Mouse (Mus musculus): Measurements from ENCODE around the gene Mkrn2.
"Not testable (repeated sequence)": the region's sequence is repeated elsewhere in the genome, so short reads cannot be mapped to it uniquely, and the experiment has no call there.

Mkrn2 gene

GRCm38 (mm10) chr6:115609121-115609520, 7.4 kb downstream of the Mkrn2 start:
- peak in 1 of 2 experiments; percentile 52 for DNase-seq

GRCm38 (mm10) chr6:115610301-115610700, 8.6 kb downstream of the Mkrn2 start:
- DNase-seq = no peak

- DNase-seq = no peak
Observed at GRCm38 (mm10) chr6:115613793-115614192, 12.1 kb downstream of the Mkrn2 start.

GRCm38 (mm10) chr6:115615983-115616382, 14.3 kb downstream of the Mkrn2 start:
- DNase-seq = no peak

GRCm38 (mm10) chr6:115619818-115620217, 18.1 kb downstream of the Mkrn2 start:
- peak; percentile 52 to 66 for DNase-seq

- DNase-seq = no peak
Observed at GRCm38 (mm10) chr6:115620942-115621341, 19.2 kb downstream of the Mkrn2 start.

GRCm38 (mm10) chr6:115626121-115626520, 24.4 kb downstream of the Mkrn2 start:
- DNase-seq = no peak

- DNase-seq = peak; percentile 49 to 77
Observed at GRCm38 (mm10) chr6:115631056-115631795, 29.5 kb downstream of the Mkrn2 start.

GRCm38 (mm10) chr6:115634015-115634414, 32.3 kb downstream of the Mkrn2 start:
- no peak for DNase-seq

- DNase-seq = not testable (repeated sequence)
Observed at GRCm38 (mm10) chr6:115638188-115638587, 36.5 kb downstream of the Mkrn2 start.

- DNase-seq = no peak
Observed at GRCm38 (mm10) chr6:115643315-115643714, 41.6 kb downstream of the Mkrn2 start.

- no peak for DNase-seq
Observed at GRCm38 (mm10) chr6:115649792-115650365, 48.2 kb downstream of the Mkrn2 start.

GRCm38 (mm10) chr6:115650476-115651427, 49.0 kb downstream of the Mkrn2 start:
- DNase-seq = peak in 1 of 2 experiments; percentile 37

GRCm38 (mm10) chr6:115651719-115652118, 50.0 kb downstream of the Mkrn2 start:
- no peak for DNase-seq

- DNase-seq = no peak
Observed at GRCm38 (mm10) chr6:115653939-115654338, 52.2 kb downstream of the Mkrn2 start.

- DNase-seq = no peak
Observed at GRCm38 (mm10) chr6:115658802-115659201, 57.1 kb downstream of the Mkrn2 start.

GRCm38 (mm10) chr6:115664268-115664667, 62.6 kb downstream of the Mkrn2 start:
- no peak for DNase-seq

GRCm38 (mm10) chr6:115666641-115667040, 64.9 kb downstream of the Mkrn2 start:
- no peak for DNase-seq
